Mouse (Mus musculus) myocyte (in vitro differentiated cells): ENCODE data around the gene Ebi3.

Experiments used
- MYOD1 ChIP-seq, 3 experiments: IDR thresholded peaks; one replicate each; pipeline ENCODE4 v1.6.1; 2011; ENCODE audit warnings: control low read depth in 2 of 3, low read depth in 2 of 3, mild to moderate bottlenecking in 2 of 3, moderate library complexity in 1 of 3; ENCODE audit not compliant: insufficient read length in 2 of 3, control insufficient read depth in 1 of 3
- MYOG ChIP-seq, 3 experiments: IDR thresholded peaks; one replicate each; pipeline ENCODE4 v1.6.1; 2011; ENCODE audit warnings: control low read depth in 2 of 3, low read depth in 2 of 3, mild to moderate bottlenecking in 2 of 3; ENCODE audit not compliant: insufficient read length in 2 of 3, control insufficient read depth in 1 of 3, insufficient read depth in 1 of 3
- POLR2A ChIP-seq: IDR thresholded peaks from one replicate; pipeline ENCODE4 v1.6.1; 2011; ENCODE audit warnings: low read depth, mild to moderate bottlenecking, control low read depth, moderate library complexity; ENCODE audit not compliant: insufficient read length
- SRF ChIP-seq: IDR thresholded peaks from one replicate; pipeline ENCODE4 v1.6.1; 2011; ENCODE audit warnings: low read depth; ENCODE audit not compliant: control insufficient read depth, insufficient read length
- USF1 ChIP-seq: IDR thresholded peaks from one replicate; pipeline ENCODE4 v1.6.1; 2011; ENCODE audit warnings: low read depth, mild to moderate bottlenecking, control low read depth, moderate library complexity

GRCm38 (mm10) chr17:55958584-55958886 lies 6.1 kb downstream of the Ebi3 start:
- TF ChIP-seq POLR2A (no peak), SRF (no peak), MYOG (IDR thresholded peaks at IDR 0.05; ENCODE audit: control insufficient read depth in 1 of 3, insufficient read depth in 1 of 3, insufficient read length in 2 of 3, low read depth in 2 of 3) (no peak), USF1 (no peak), MYOD1 (IDR thresholded peaks at IDR 0.05; ENCODE audit: control insufficient read depth in 1 of 3, insufficient read length in 2 of 3, low read depth in 2 of 3) (no peak)
